Mouse (Mus musculus) Patski (cell line): ENCODE data around the gene Rpl23. TPM values are rescaled to one million over a fixed set of nuclear protein-coding genes. Genes with fewer than 3 reads are reported as not detected.
"Not testable (repeated sequence)": the region's sequence is repeated elsewhere in the genome, so short reads cannot be mapped to it uniquely, and the experiment has no call there.

Experiments
- ATAC-seq: fragments of 100-300 bp; one replicate; pipeline ENCODE4 v1.8.0; 2021
- CTCF ChIA-PET: fragments of 350-600 bp; sonication (Branson Sonifier 250); formaldehyde crosslinking; loops from one replicate; lab custom pipeline; 2022; ENCODE audit warnings: inconsistent platforms; lab: Charles Lee
- POLR2A ChIA-PET: fragments of 350-600 bp; sonication (Branson Sonifier 250); formaldehyde crosslinking; loops from one replicate; lab custom pipeline; 2022; ENCODE audit warnings: antibody characterized with exemption, inconsistent platforms; lab: Charles Lee
- DNase-seq: peaks from one replicate; pipeline ENCODE4 v3.0.0-alpha.2; 2011; ENCODE audit warnings: low read depth, low spot score
- H3K27me3 ChIP-seq: fragments of 371-371 bp; one replicate; pipeline ENCODE4 v1.5.1; 2021
- CTCF ChIP-seq: fragments of 100-300 bp; IDR thresholded peaks from one replicate; pipeline ENCODE4 v1.5.1; 2021
- in situ Hi-C: fragments of 300-500 bp; cut with MboI; formaldehyde crosslinking; loops from 3 replicates; pipeline ENCODE4 v1.11.1; 2018; ENCODE audit warnings: low pct_unique_long_range_greater_than_20kb, mixed read lengths
- polyA plus RNA-seq: library from polyadenylated mRNA; unstranded; gene quantifications from one replicate; pipeline ENCODE4 v1.2.3, GENCODE M21; 2021

The Rpl23 gene
- polyA plus RNA-seq, 1 experiment from 2014 or later = 568 TPM

GRCm38 (mm10) chr11:97793165-97793564, 10.9 kb upstream of the Rpl23 start:
- POLR2A ChIA-PET = interaction anchor here (0.7 kb wide), 1 partner anchor 40 kb away, joined by 4 read pairs; no protein-coding TSS in a partner anchor
- TF ChIP-seq CTCF = peak; percentile 79
- no peak for DNase-seq

GRCm38 (mm10) chr11:97790778-97791438, 8.7 kb upstream of the Rpl23 start:
- ATAC-seq, DNase-seq, in situ Hi-C loops, H3K27me3 ChIP-seq: not testable (repeated sequence)
- CTCF ChIA-PET = interaction anchor here (0.9 to 1.2 kb wide), 2 partner anchors 27 to 97 kb away, joined by 3 to 4 read pairs; no protein-coding TSS in a partner anchor
- POLR2A ChIA-PET = interaction anchor here (2.6 kb wide), 1 partner anchor 8 kb away, joined by 10 read pairs; the partner anchor contains the start of gene Lasp1

More at GRCm38 (mm10) chr11:97793165-97793564, 10.9 kb upstream of the Rpl23 start:
- CTCF ChIA-PET = interaction anchor here (1.0 kb wide), 1 partner anchor 47 kb away, joined by 3 read pairs; the partner anchor contains the start of gene B230217C12Rik
- H3K27me3 ChIP-seq = no peaks in the 10 kb centered on the region
- in situ Hi-C loops = no loop called here
- no peak for ATAC-seq

GRCm38 (mm10) chr11:97789727-97790126, 7.5 kb upstream of the Rpl23 start:
- ChIA-PET CTCF (interaction anchor here (0.9 kb wide), 1 partner anchor 98 kb away, joined by 4 read pairs; no protein-coding TSS in a partner anchor), POLR2A (interaction anchor here (2.6 kb wide), 1 partner anchor 10 kb away, joined by 10 read pairs; the partner anchor contains the start of gene Lasp1)
- TF ChIP-seq CTCF = no peak
- ATAC-seq (no peak), DNase-seq (no peak)
- in situ Hi-C loops = no loop called here
- H3K27me3 ChIP-seq = no peaks in the 10 kb centered on the region

- in situ Hi-C loops = no loop called here
- ChIA-PET CTCF (no interaction called here), POLR2A (interaction anchor here (2.6 kb wide), 1 partner anchor 11 kb away, joined by 10 read pairs; the partner anchor contains the start of gene Lasp1)
- no peak for ATAC-seq
- H3K27me3 ChIP-seq = no peaks in the 10 kb centered on the region
- no peak for DNase-seq
- no peak for TF ChIP-seq CTCF
Observed at GRCm38 (mm10) chr11:97787961-97788360, 5.7 kb upstream of the Rpl23 start.

GRCm38 (mm10) chr11:97782564-97782895, 293 bp upstream of the Rpl23 start:
- ATAC-seq = no peak
- in situ Hi-C loops = no loop called here
- no peak for TF ChIP-seq CTCF
- no peak for DNase-seq
- ChIA-PET POLR2A (interaction anchor here (1.8 kb wide), 1 partner anchor 16 kb away, joined by 4 read pairs; no protein-coding TSS in a partner anchor), CTCF (interaction anchor here (1.5 kb wide), 1 partner anchor 9 kb away, joined by 5 read pairs; no protein-coding TSS in a partner anchor)
- no peaks in the 10 kb centered on the region for H3K27me3 ChIP-seq

DNA sequence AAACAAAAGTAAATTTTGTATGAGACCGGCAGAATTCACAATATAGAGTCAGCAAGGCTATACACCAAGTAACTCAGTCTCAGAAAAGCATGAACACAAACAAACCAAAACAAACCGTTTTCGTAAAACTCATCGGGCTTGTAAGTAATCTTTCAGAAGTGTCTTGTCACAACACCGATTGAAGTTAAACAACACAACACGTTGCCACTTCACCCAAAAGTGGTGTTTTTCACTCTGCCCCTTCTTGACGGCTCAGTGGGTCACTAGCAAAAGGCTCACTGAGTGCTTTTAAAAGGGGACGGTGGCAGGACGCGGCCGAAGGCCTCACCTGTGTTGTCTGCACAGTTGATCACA, 782 bp downstream of the Rpl23 start:
- in situ Hi-C loops = no loop called here
- ATAC-seq = no peak
- DNase-seq = no peak
- no peak for TF ChIP-seq CTCF
- H3K27me3 ChIP-seq = no peaks in the 10 kb centered on the region
- ChIA-PET POLR2A (interaction anchor here (0.6 to 1.8 kb wide), 3 partner anchors 13 to 16 kb away, joined by 3 to 4 read pairs (median 3); no protein-coding TSS in a partner anchor), CTCF (no interaction called here)

- POLR2A ChIA-PET = interaction anchor here (1.4 kb wide), 1 partner anchor 13 kb away, joined by 6 read pairs; no protein-coding TSS in a partner anchor
Observed at GRCm38 (mm10) chr11:97779968-97780701, 2.1 kb downstream of the Rpl23 start.

GRCm38 (mm10) chr11:97778918-97779317, 3.3 kb downstream of the Rpl23 start:
- H3K27me3 ChIP-seq = no peaks in the 10 kb centered on the region
- ChIA-PET CTCF (no interaction called here), POLR2A (interaction anchor here (1.4 kb wide), 1 partner anchor 12 kb away, joined by 6 read pairs; no protein-coding TSS in a partner anchor)
- no peak for ATAC-seq
- DNase-seq = no peak
- TF ChIP-seq CTCF = no peak
- in situ Hi-C loops = no loop called here

More at GRCm38 (mm10) chr11:97779968-97780701, 2.1 kb downstream of the Rpl23 start:
- H3K27me3 ChIP-seq = no peaks in the 10 kb centered on the region
- CTCF ChIA-PET = no interaction called here
- DNase-seq (no peak), ATAC-seq (no peak)
- TF ChIP-seq CTCF = no peak
- in situ Hi-C loops = no loop called here

DNA sequence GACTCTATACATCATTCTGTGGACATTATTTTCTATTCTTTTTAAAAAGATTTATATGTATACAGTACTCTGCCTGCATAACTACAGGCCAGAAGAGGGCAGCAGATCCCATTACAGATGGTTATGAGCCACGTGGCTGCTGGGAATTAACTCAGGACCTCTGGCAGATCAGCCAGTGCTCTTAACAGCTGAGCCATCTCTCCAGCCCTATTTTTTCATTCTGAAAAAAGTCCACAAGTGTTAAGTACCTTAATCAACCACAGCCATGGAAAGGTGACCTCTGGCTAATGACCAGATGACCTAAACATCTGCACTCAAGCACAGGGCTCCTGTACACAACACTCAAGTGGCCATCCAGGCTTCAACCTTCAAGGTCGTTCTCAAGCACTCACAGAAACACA, 5.1 kb downstream of the Rpl23 start:
- H3K27me3 ChIP-seq = no peaks in the 10 kb centered on the region
- in situ Hi-C loops = no loop called here
- POLR2A ChIA-PET = no interaction called here
- TF ChIP-seq CTCF = no peak
- ATAC-seq (no peak), DNase-seq (no peak)
- CTCF ChIA-PET = no interaction called here

GRCm38 (mm10) chr11:97776497-97777128, 5.6 kb downstream of the Rpl23 start:
- ChIA-PET CTCF (no interaction called here), POLR2A (no interaction called here)
- in situ Hi-C loops = no loop called here
- no peak for DNase-seq
- no peak for ATAC-seq
- no peak for TF ChIP-seq CTCF
- H3K27me3 ChIP-seq = no peaks in the 10 kb centered on the region
